Mouse (Mus musculus) cortical plate, adult 2 months (tissue): ENCODE measurements at regions not wholly inside any gene's neighbourhood (a gene's known extent, or its start where the extent isn't known, plus 50 kb on each side); places are given as distances from the start of the nearest gene placed in this dataset.
"Not testable (repeated sequence)": the region's sequence is repeated elsewhere in the genome, so short reads cannot be mapped to it uniquely, and the experiment has no call there.

Experiments
- H3K27ac ChIP-seq: fragments of 200-500 bp; 2 replicates; pipeline ENCODE4 v1.5.1; 2012; ENCODE audit warnings: low read length, control low read depth, inconsistent platforms; ENCODE audit not compliant: insufficient read depth
- H3K4me1 ChIP-seq: fragments of 200-500 bp; 2 replicates; pipeline ENCODE4 v1.6.1; 2011; ENCODE audit warnings: low read length; ENCODE audit not compliant: control insufficient read depth, insufficient read depth
- H3K4me3 ChIP-seq: fragments of 200-500 bp; 2 replicates; pipeline ENCODE4 v1.5.1; 2011; ENCODE audit warnings: mild to moderate bottlenecking, low read length, control low read depth; ENCODE audit not compliant: insufficient read depth
- CTCF ChIP-seq: fragments of 200-500 bp; IDR thresholded peaks from 2 replicates; pipeline ENCODE4 v1.5.1; 2011; ENCODE audit warnings: mild to moderate bottlenecking, control low read depth, low read length; ENCODE audit not compliant: insufficient read depth; ENCODE audit errors: extremely low read depth
- POLR2A ChIP-seq: fragments of 200-500 bp; IDR thresholded peaks from 2 replicates; pipeline ENCODE4 v1.6.1; 2011; ENCODE audit warnings: mild to moderate bottlenecking, low read length, control low read depth; ENCODE audit not compliant: insufficient read depth; ENCODE audit errors: extremely low read depth

- TF ChIP-seq CTCF (no peak), POLR2A (no peak)
- Histone ChIP-seq H3K4me3 (no peak overlapping the region), H3K4me1 (no peaks in the 10 kb centered on the region), H3K27ac (no peak overlapping the region)
Measured at GRCm38 (mm10) chr4:23022177-23022576, 534.0 kb upstream of the Pou3f2 start.

- Histone ChIP-seq H3K4me1 (no peaks in the 10 kb centered on the region), H3K4me3 (no peak overlapping the region), H3K27ac (no peak overlapping the region)
- TF ChIP-seq CTCF (no peak), POLR2A (no peak)
Measured at GRCm38 (mm10) chr4:23010346-23010745, 522.2 kb upstream of the Pou3f2 start.

GRCm38 (mm10) chr4:23009196-23009595, 521.0 kb upstream of the Pou3f2 start:
- H3K27ac ChIP-seq, H3K4me3 ChIP-seq, H3K4me1 ChIP-seq: not testable (repeated sequence)

- H3K4me1 ChIP-seq: no peaks in the 10 kb centered on the region
- TF ChIP-seq CTCF (no peak), POLR2A (no peak)
- no peak overlapping the region for H3K27ac ChIP-seq
Measured at GRCm38 (mm10) chr4:22998994-22999393, 510.8 kb upstream of the Pou3f2 start.

GRCm38 (mm10) chr4:22997198-22997985, 509.2 kb upstream of the Pou3f2 start:
- no peaks in the 10 kb centered on the region for H3K4me1 ChIP-seq
- TF ChIP-seq CTCF (no peak), POLR2A (no peak)
- no peak overlapping the region for H3K4me3 ChIP-seq
- no peak overlapping the region for H3K27ac ChIP-seq

More at GRCm38 (mm10) chr4:22998994-22999393, 510.8 kb upstream of the Pou3f2 start:
- no peak overlapping the region for H3K4me3 ChIP-seq

GRCm38 (mm10) chr4:22986763-22987468, 498.8 kb upstream of the Pou3f2 start:
- no peak overlapping the region for H3K4me3 ChIP-seq
- H3K27ac ChIP-seq: no peak overlapping the region
- TF ChIP-seq POLR2A (no peak), CTCF (no peak)
- no peaks in the 10 kb centered on the region for H3K4me1 ChIP-seq

GRCm38 (mm10) chr4:22973585-22974116, 485.5 kb upstream of the Pou3f2 start:
- Histone ChIP-seq H3K27ac (no peak overlapping the region), H3K4me3 (no peak overlapping the region), H3K4me1 (peaks cover 2% of the 10 kb centered on the region; the same call in 1 of the 2 replicates)
- no peak for TF ChIP-seq POLR2A
- TF ChIP-seq CTCF: no peak

GRCm38 (mm10) chr4:22972784-22973584, 484.8 kb upstream of the Pou3f2 start:
- peaks cover 2% of the 10 kb centered on the region; the same call in 1 of the 2 replicates for H3K4me1 ChIP-seq
- H3K4me3 ChIP-seq: no peak overlapping the region
- no peak overlapping the region for H3K27ac ChIP-seq
- TF ChIP-seq CTCF (peak; percentile 18; the same call in 1 of the 2 replicates), POLR2A (no peak)

GRCm38 (mm10) chr4:22971127-22971526, 483.0 kb upstream of the Pou3f2 start:
- H3K4me3 ChIP-seq: no peak overlapping the region
- no peak overlapping the region for H3K27ac ChIP-seq
- no peak for TF ChIP-seq CTCF
- TF ChIP-seq POLR2A: no peak
- H3K4me1 ChIP-seq: peaks cover 2% of the 10 kb centered on the region; the same call in 1 of the 2 replicates
